Mouse (Mus musculus) megakaryocyte, embryonic 14.5 days (primary cell): ENCODE results near the gene Trim5.

Experiments
- FLI1 ChIP-seq: IDR thresholded peaks from 2 replicates; pipeline ENCODE4 v1.6.1; 2012; ENCODE audit warnings: low read length, inconsistent platforms, mixed read lengths
- GATA1 ChIP-seq: IDR thresholded peaks from 3 replicates; pipeline ENCODE4 v1.6.1; 2012; ENCODE audit warnings: mixed read lengths, low read length, inconsistent platforms, borderline replicate concordance

- TF ChIP-seq GATA1 (no peak), FLI1 (no peak)
Observed at GRCm38 (mm10) chr7:104291638-104292400, 3.9 kb upstream of the Trim5 start.
